Mouse (Mus musculus): ENCODE measurements around the gene Plcb2. TPM values are rescaled to one million over a fixed set of nuclear protein-coding genes. Genes with fewer than 3 reads are reported as not detected.

Plcb2 gene
- polyA plus RNA-seq, 1 experiment from 2014 or later: 1.4 TPM

GRCm38 (mm10) chr2:118669245-118669644, 59.0 kb downstream of the Plcb2 start:
- Histone ChIP-seq H3K36me3 (no peaks in the 10 kb centered on the region), H3K4me1 (peaks cover 43% of the 10 kb centered on the region), H3K27ac (no peak overlapping the region), H3K4me3 (no peak overlapping the region), H3K27me3 (ENCODE audit: insufficient read depth, poor library complexity, severe bottlenecking) (peaks cover 68% of the 10 kb centered on the region), H3K9me3 (no peaks in the 10 kb centered on the region)
- 74% methylated on average over 6 of the region's 6 CpGs for WGBS
- no peak for DNase-seq (ENCODE audit: low spot score)

DNA sequence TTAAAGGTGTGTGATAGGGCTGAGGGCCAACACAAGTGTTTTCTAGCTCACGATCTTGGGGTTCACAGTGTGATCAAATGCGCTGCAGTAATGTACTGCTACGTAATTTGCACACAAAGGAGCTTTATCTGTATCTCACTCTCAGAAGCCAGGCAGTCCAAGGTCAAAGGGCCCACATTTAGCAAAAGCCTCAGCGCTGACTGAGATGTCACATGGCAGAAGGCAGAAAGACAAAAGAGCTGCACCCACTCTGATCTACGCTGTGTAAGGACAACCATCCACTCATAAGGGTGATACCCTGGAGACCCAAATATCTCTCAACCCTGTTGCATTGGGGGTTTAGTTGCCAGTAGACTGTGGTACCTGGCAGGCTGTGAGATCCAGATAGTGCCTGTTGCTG, 61.1 kb downstream of the Plcb2 start:
- Histone ChIP-seq H3K27me3 (ENCODE audit: insufficient read depth, poor library complexity, severe bottlenecking) (peaks cover 68% of the 10 kb centered on the region), H3K4me1 (peaks cover 60% of the 10 kb centered on the region), H3K36me3 (no peaks in the 10 kb centered on the region), H3K4me3 (no peak overlapping the region), H3K9me3 (no peaks in the 10 kb centered on the region), H3K27ac (peak overlapping the region; percentile 36; the same call in 1 of the 2 replicates)
- WGBS: 49% methylated on average over 5 of the region's 5 CpGs
- no peak for DNase-seq (ENCODE audit: low spot score)

GRCm38 (mm10) chr2:118665616-118666015, 62.6 kb downstream of the Plcb2 start:
- Histone ChIP-seq H3K4me3 (no peak overlapping the region), H3K36me3 (no peaks in the 10 kb centered on the region), H3K9me3 (no peaks in the 10 kb centered on the region), H3K4me1 (peaks cover 58% of the 10 kb centered on the region), H3K27me3 (ENCODE audit: insufficient read depth, poor library complexity, severe bottlenecking) (peaks cover 59% of the 10 kb centered on the region), H3K27ac (no peak overlapping the region; the same call in 1 of the 2 replicates)
- DNase-seq (ENCODE audit: low spot score): no peak
- 82% methylated on average over 4 of the region's 4 CpGs for WGBS

DNA sequence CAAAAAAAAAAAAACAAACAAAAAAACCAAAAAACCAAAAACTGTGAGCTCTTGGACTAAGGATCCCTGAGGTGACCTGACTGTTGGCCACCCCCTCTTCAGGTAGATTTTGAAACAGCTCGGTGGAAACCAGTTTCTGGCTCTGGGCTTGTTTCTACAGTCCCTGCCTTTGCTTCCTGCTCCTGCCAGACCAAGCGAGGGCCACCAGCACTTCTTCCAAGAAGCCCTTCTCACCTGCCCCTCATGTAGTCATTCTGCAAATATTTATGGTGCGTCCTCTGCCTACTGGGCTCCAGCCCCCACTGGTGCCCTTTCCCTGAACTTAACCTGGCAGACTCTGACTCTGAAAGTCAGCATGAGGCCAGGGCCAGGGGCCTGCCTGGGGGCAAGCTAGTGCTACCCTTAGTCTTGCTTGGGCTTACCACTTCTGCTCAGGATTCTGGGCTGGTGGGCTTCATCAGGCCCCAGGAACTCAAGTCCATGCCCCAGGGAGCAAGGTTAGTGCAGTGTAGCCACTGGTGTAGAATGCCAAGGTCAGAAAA, 63.2 kb downstream of the Plcb2 start:
- Histone ChIP-seq H3K9me3 (no peaks in the 10 kb centered on the region), H3K27ac (peak overlapping the region; percentile 32; the same call in 1 of the 2 replicates), H3K4me3 (no peak overlapping the region), H3K36me3 (no peaks in the 10 kb centered on the region), H3K4me1 (peaks cover 56% of the 10 kb centered on the region), H3K27me3 (ENCODE audit: insufficient read depth, poor library complexity, severe bottlenecking) (peaks cover 56% of the 10 kb centered on the region)
- 71% methylated on average over 3 of the region's 3 CpGs for WGBS
- DNase-seq (ENCODE audit: low spot score): no peak

DNA sequence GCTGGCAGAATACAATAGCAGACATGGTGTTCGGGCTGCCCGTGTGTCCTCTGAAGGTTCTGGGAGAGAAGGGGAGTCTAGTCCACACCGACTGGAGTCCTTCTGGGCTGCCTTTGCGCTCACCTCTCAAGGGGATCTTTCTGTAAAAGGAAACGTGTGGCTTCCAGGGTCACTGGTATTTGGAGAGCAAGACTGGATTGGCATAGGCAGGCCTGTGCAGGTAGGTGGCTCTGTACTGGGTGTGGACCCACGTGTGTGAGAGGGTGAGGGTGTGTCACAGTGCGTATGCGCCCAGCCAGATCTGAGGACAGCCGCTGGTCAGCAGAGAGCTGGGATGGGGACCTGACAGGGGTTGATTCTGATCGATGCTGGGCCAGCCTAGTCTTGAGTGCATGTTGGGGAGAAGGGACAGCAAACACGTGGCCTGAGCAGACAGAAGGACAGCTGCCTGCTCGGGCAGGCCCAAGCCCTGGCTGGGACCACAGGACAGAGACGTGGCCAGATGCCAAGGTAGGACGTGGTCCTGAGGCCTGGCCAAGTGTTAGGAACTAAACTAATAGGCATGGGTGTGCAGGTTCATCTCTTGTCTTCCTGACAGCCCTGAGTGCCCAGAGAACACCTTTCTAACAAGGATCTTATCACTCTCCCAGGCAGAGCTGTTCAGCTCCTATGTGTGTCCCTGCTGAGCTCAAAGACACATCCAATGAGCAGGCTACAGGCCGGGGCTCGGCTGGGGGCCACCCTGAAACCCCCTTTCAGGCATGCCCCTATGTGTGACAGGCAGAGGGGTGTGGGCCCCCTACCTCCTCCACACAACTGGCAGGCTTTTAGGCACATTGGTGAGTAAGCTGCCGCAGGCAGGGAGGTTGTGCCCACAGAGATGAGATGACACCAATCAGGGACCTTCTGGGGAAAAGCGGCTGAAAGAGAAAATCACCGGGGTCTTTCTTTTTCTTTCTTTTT, 64.2 kb downstream of the Plcb2 start:
- Histone ChIP-seq H3K9me3 (no peaks in the 10 kb centered on the region), H3K4me3 (peak overlapping the region; percentile 65), H3K4me1 (peaks cover 60% of the 10 kb centered on the region), H3K27ac (peak overlapping the region; percentile 78), H3K36me3 (no peaks in the 10 kb centered on the region), H3K27me3 (ENCODE audit: insufficient read depth, poor library complexity, severe bottlenecking) (peaks cover 47% of the 10 kb centered on the region)
- peak; percentile 90 for DNase-seq (ENCODE audit: low spot score)
- 43% methylated on average over 19 of the region's 19 CpGs for WGBS

DNA sequence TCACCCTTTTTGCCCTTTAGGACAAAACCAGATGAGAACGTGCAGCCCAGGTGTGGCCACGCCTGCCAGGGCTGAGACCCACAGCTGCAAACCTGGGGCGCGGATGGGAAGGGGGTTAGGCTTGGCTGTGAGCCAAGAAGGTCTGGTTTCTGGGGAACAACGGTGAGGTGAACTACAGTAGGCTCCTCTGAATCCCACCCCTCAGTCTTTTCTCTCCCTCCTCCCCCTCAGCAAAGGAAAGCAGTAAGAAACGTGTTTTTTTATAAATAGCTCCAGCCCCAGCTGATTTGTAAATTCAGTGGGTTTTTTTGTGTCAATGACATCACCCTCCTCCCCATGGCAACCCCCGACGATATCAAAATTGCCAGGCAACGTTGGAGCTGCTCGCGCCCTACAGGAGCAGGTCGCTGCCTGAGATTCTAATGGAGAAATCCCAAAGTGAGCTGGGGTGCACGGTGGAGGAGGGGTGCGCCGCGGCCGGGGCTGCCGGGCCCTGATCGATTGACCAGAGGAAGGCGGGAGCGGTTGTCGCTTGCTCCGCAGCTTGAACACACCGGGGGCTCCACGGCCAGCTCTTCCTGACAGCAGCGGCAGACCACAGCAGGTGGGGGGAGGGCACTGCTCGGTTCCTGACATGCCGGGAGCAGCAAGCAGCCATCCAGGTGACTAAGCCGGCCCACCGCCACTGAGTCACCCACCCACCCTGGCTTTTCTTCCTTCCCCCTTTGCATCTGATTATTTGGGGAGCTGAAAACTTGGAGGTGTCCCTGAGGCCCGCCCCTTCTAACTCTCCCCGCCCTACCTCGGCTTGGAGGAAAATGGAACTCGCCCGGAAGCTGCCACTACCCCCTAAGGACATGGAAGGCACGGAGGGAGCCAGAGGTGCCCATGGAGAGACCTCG, 65.1 kb downstream of the Plcb2 start, which contains the start of gene Pak6:
Gene Pak6, plus strand, starts transcription at position 402 of the 902 bp plus-strand sequence.
- DNase-seq (ENCODE audit: low spot score): no peak

GRCm38 (mm10) chr2:118661891-118662290, 66.3 kb downstream of the Plcb2 start:
- no peaks in the 10 kb centered on the region for H3K36me3 ChIP-seq
- peaks cover 70% of the 10 kb centered on the region for H3K4me1 ChIP-seq
- DNase-seq (ENCODE audit: low spot score): no peak
- H3K27ac ChIP-seq: peak overlapping the region; percentile 78; the same call in 1 of the 2 replicates
- peaks cover 46% of the 10 kb centered on the region for H3K27me3 ChIP-seq (ENCODE audit: insufficient read depth, poor library complexity, severe bottlenecking)
- H3K4me3 ChIP-seq: no peak overlapping the region
- 70% methylated on average over 9 of the region's 9 CpGs for WGBS
- no peaks in the 10 kb centered on the region for H3K9me3 ChIP-seq

More for the DNA sequence above, 65.1 kb downstream of the Plcb2 start, which contains the start of gene Pak6:
- 3% methylated on average over 37 of the region's 37 CpGs for WGBS
- Histone ChIP-seq H3K4me3 (peak within 1 kb of the TSS; percentile 65), H3K4me1 (peaks cover 69% of the 10 kb centered on the region), H3K27me3 (ENCODE audit: insufficient read depth, poor library complexity, severe bottlenecking) (peaks cover 46% of the 10 kb centered on the region), H3K27ac (peak within 1 kb of the TSS; percentile 78), H3K9me3 (no peaks in the 10 kb centered on the region), H3K36me3 (no peaks in the 10 kb centered on the region)

DNA sequence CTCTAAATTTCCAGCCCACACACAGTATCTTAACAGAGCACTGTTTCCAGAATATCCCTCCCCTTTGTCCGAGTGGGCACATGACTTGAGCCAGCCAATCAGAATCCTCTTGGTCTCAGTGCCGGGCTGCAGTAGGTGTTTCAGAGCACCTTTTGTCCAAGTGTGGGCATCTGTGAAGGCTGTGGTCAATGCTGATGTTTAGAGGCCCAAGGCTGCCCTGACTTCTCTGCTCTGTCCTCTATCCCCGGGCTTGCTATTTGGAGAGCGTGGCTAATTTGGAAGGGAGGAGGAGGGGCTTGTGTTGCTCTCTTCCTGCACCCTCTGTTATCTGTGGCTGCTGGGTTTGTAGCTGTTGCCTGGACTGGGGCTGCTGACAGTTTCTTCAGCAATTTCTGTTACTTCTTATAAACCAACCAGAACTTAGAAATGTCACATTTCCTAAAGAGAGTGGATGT, 68.2 kb downstream of the Plcb2 start:
- Histone ChIP-seq H3K4me1 (peaks cover 60% of the 10 kb centered on the region), H3K27me3 (ENCODE audit: insufficient read depth, poor library complexity, severe bottlenecking) (peaks cover 33% of the 10 kb centered on the region), H3K9me3 (no peaks in the 10 kb centered on the region), H3K36me3 (no peaks in the 10 kb centered on the region), H3K4me3 (peak overlapping the region; percentile 59), H3K27ac (peak overlapping the region; percentile 87)
- under 1% methylated on average over 4 of the region's 4 CpGs for WGBS
- DNase-seq (ENCODE audit: low spot score): peak; percentile 92

GRCm38 (mm10) chr2:118659493-118659892, 68.7 kb downstream of the Plcb2 start:
- Histone ChIP-seq H3K27ac (peak overlapping the region; percentile 87), H3K27me3 (ENCODE audit: insufficient read depth, poor library complexity, severe bottlenecking) (peaks cover 29% of the 10 kb centered on the region), H3K9me3 (no peaks in the 10 kb centered on the region), H3K4me1 (peaks cover 58% of the 10 kb centered on the region), H3K4me3 (peak overlapping the region; percentile 59; the same call in 1 of the 2 replicates), H3K36me3 (no peaks in the 10 kb centered on the region)
- DNase-seq (ENCODE audit: low spot score): no peak
- 72% methylated on average over 12 of the region's 12 CpGs for WGBS

DNA sequence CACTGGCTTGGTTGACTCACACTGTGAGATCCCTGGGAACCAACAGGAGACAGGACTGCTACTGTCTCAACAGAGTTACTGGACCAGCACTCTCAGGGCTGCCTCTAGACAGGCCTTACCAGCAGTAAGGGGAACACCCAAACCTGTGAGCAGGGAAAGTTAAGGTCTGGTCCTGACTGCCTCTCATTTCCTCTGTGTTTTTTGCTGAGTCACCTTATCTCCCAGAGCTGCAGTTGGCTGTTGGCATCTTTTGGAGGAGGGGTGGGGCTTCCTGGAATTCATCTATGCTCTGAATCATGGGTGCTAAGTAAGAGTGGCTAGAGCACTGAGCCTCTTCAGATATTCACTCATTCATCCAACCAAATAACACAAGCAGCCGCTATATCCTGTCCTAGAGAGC, 69.2 kb downstream of the Plcb2 start:
- no peaks in the 10 kb centered on the region for H3K9me3 ChIP-seq
- peaks cover 25% of the 10 kb centered on the region for H3K27me3 ChIP-seq (ENCODE audit: insufficient read depth, poor library complexity, severe bottlenecking)
- no peak overlapping the region for H3K4me3 ChIP-seq
- DNase-seq (ENCODE audit: low spot score): peak; percentile 91
- H3K27ac ChIP-seq: peak overlapping the region; percentile 87
- no peaks in the 10 kb centered on the region for H3K36me3 ChIP-seq
- H3K4me1 ChIP-seq: peaks cover 58% of the 10 kb centered on the region
- WGBS: 47% methylated on average over 1 of the region's 1 CpGs

- WGBS: 36% methylated on average over 4 of the region's 4 CpGs
- DNase-seq (ENCODE audit: low spot score): peak; percentile 92
- no peak overlapping the region for H3K4me3 ChIP-seq
- H3K27ac ChIP-seq: peak overlapping the region; percentile 87; the same call in 1 of the 2 replicates
- peaks cover 53% of the 10 kb centered on the region for H3K4me1 ChIP-seq
- H3K27me3 ChIP-seq (ENCODE audit: insufficient read depth, poor library complexity, severe bottlenecking): peaks cover 19% of the 10 kb centered on the region
- H3K36me3 ChIP-seq: no peaks in the 10 kb centered on the region
- H3K9me3 ChIP-seq: no peaks in the 10 kb centered on the region
These were observed 69.8 kb downstream of the Plcb2 start for GRCm38 (mm10) chr2:118658457-118658856.
